Mouse (Mus musculus): ENCODE data around the gene Vac14.
"Not testable (repeated sequence)": the region's sequence is repeated elsewhere in the genome, so short reads cannot be mapped to it uniquely, and the experiment has no call there.

Gene Vac14

DNA sequence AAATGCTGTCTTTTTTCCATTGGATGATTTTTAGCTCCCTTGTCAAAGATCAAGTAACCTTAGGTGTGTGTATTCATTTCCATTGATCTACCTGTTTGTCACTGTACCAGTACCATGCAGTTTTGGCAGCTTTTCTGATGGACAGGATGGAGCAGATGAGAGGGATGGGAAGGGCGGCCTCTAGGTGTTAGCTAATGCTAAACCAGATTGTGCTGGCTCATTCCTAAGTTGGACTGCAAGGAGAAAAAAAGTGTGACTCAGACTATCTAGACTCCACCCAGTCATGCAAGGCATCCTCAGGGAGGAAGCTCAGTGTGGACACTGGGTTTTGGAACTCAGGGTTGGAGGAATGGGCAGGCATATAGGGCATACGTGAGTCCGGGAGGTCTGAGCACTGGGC is 30.2 kb downstream of the Vac14 start:
- DNase-seq (ENCODE audit: low read depth, low spot score) = no peak

DNA sequence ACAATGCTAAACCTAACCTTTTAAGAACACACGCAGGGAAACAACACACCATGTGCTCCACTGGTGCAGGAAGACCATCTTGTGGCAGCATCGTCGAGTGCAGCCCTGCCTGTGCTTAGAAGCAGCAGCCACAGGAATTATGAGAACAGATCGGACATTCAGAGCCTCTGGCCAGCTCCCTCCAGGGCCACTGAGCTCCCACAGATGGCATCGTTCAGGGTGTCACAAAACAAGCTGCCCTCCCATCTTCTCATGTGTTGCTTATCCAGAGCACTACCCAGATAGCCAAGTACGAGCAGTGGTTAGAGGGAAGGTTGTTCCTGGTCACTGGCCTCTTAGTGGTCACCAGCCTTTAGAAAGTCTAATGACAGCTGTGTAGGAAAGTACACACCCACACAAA is 30.9 kb downstream of the Vac14 start:
- no peak for DNase-seq (ENCODE audit: low read depth, low spot score)

DNA sequence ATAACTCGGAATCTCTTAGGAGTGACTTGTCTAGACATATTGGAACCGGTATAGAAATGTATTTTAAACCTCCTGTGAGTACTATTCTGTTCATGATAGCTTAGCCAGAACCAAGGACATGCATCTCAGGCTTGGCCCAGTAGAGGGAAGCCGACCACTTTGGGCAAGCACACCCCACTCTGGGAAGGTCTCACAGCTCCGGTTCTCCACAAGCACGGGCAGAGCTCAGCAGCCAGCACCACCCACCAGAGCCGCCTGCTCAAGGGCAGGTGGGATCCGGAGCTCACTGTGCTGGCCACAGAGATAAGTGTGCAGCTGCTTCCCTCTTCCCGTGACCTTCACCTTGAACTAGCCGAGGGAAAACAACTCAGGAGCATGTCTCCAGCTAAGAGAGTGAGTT is 32.5 kb downstream of the Vac14 start:
- no peak for DNase-seq (ENCODE audit: low read depth, low spot score)

DNA sequence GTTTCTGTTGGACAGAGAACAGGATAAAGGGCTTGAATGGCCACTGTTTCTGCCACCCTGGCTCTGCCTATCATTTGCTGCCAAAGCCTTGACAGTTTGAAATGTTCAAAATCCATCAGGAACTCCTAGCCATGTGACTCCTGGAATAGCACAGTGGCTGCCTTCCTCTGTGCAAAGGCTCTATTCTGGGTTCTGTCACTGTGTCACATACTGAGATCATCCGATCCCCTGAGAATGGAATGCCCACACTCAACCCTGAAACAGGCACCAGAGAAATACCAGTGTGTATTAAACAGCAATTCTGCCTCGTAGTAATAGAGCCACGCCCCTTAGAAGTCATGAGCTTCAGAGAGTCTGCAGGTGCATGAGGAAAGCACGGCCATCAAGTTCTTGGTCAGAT is 33.5 kb downstream of the Vac14 start:
- DNase-seq (ENCODE audit: low read depth, low spot score) = no peak

DNA sequence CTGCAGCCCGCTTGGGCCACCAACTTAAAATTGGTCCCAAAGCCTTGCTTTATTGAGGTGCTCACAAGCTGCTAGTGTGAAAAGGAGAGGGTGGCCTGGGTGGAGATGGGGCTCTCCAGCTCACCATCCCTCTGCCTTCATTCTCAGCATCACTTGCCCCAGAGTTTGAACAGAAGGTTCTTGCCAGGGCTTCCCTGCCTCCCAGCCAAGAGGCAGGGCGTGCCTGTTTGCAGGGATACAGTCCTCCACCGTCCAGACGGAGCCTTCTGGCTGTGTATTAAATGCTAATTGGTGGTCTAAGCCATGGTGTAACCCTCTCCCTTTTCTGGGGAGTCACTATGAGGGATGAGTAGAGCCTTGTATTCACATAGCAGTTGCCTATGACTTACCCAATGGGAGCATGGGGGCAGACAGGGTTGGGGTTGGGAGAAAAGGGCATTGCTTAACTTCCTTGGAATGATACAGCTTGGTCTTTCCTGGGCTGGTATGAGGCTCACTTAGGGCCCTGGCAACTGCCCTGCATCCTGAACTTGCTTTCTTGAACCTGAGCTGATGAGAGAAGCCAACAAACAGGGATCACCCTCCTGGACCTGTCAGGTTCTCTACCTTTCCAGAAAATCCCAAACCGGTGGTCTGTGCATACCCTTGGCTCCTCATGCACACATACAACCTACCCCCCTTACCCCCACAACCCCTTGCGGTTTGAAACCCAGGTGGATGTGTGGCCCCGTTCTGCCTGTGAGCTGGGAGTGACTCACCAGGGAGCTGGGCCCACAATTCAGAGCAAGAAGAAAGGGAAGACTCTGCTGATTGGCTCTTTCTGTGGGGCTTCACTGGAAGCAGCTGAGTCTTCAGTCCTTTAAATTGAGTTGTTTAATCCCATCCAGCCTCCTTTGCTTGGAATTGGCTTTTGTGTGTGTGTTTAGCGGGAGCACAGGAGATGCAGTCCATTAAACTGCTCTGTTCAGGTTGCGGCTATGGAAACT is 36.0 kb downstream of the Vac14 start:
- DNase-seq (ENCODE audit: low read depth, low spot score) = no peak

DNA sequence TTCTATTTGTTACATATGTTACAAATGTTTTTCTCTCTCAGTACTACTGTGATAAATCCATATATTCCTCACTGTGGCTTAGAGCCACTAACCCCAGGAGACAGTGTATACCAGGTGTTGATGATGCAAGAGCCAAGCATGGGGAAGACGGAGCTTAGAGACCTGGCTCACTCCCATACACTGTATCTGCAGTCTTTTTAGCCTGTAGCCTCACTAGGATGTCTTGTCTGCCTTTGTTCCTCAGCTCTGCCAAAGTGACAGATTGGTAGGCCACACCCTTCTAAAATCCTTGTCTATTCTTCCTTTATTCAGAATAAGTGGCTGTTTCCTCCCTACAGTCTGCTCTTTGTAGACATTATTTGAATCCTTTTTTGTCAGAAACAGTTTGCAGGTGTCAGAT is 37.4 kb downstream of the Vac14 start:
- no peak for DNase-seq (ENCODE audit: low read depth, low spot score)

DNA sequence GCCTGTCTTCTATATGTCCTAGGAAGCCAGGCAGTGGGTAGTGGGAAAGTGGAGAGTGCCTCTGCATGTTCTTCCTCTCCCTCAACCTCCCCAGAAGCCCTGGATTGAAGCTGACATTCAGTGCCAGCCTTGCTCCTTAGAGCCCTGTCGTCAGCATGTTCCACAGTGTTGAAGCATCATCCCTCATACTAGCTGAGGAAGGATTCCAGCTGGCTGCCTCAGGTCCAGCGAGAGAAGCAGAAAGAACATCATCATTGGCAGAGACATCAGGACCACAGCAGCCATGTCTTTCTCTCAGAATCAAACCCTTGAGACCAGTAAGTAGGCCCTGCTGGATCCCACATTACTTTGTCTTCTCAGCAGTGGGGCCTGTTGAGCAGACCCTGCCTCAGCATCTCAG is 39.3 kb downstream of the Vac14 start:
- no peak for DNase-seq (ENCODE audit: low read depth, low spot score)

DNA sequence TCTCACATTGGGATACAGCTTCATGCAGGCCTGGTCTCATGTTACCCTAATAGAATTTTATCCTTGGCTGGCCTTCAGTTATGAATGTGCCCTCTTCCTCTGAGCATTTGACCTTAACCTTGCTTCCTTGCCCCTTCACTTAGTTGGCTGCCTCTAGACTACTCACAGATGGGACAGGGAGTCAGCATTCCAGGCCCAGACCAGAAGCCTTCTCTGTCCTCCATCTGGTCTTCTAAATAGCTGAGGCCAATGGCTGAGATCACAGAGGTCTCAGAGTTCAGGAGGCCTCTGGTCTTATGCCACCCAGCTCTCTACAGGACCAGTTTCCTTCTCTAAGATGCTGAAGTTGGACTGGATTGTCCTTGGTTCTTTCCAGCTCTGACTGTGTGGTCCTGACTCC is 41.7 kb downstream of the Vac14 start:
- no peak for DNase-seq (ENCODE audit: low read depth, low spot score)

DNA sequence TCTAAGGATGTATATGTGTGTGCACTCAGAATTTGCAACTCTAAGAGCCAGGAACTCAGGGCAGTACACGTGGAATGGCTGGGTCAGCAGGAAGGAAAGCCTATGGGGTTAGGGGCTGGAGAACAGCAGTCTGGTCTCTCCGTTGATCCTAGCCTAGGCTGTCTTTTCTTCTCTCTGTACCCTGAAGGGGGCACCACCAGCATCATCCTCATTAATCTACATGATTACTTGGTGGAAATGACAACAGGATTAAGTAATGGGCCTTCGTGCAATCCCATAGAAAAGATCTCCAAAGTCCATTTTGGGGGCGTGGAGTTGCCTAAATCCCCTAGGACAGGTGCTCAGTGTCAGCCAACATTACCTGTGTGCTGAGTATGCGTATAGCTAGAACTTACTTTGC is 44.2 kb downstream of the Vac14 start:
- DNase-seq (ENCODE audit: low read depth, low spot score) = no peak

DNA sequence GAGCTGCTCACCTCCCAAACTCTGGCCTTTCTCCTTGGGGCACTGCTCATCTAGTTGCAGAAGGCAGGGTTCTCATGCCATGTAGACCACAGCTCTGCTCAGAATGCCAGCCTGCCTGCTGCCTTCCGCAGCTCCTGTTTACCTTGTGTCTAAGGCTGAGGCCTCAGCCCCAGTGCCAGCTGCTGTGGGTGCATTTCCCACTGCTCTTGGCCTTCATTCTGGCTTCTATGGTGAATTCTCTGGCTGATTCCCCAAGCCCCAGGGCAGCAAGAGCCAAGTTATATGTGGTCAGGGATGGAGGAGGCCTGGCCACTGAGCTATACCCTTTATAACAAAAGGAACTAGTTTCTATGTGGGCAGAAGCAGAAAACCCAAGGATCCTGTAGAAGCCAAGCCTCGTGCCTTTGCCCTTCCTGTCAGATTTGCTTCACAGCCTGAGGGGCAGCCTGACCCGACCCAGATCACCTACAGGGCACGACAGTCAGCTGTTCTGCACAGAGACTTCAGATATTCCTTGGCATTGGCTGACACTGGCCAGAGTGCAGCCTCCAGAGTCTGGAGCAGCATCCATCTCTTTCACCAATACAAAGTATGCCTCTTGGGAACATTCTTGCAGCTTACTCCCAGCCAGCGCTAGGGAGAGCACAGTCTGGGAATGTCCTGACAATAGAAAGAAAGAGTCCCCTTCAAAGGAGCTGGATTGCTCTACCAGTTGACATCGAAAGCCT is 44.8 kb downstream of the Vac14 start:
- DNase-seq (ENCODE audit: low read depth, low spot score) = no peak

DNA sequence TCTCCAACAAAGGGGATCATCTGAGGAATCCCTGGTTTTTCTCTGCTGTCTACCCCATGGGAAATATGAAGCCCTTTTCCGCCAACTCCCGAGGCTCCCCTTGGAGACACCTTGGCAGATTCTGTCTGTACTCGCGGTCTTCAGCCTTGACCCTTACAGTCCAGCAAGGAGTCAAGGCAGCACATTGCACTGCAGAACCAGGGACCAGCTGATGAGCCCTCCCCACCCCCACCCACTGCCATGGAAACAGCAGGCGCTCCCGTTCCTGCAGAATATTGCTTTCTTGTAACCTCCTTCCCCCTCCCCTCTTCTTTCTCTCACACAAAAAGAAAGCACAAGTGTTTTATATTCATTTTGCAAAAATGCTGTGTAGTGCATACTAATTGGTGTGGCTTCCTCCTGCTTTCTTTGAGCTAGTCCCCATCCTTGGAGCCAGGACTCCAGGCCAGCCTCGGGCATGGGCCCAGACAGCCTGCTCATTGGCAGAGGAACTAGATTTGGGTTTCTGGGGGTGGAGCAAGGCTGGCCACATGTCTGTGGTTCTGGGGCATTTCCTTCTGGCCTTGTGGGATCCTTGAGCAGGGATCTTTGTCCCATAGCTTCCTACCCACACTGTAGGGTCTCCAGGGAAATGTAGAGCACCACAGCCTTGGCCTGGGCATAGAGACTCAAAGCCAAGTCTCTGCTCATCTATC is 46.0 kb downstream of the Vac14 start:
- no peak for DNase-seq (ENCODE audit: low read depth, low spot score)

DNA sequence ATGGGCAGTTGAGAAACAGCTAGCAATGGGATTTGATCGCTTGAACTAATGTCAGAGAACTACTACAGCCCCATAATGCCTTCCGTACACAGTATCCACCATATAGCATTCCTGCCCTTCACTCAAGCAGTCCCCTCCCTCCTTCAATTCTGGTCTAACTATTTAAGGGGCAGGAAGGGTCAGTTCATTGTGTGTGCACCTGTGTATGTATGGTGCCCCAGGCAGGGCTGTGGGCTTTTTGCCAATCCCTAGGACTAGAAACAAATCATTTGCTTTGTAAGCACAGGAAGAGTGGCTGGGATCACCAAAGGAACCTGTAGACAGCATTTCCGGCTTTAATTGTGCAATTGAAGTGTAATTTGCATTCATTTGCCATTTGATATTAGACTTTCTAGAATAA is 46.6 kb downstream of the Vac14 start:
- no peak for DNase-seq (ENCODE audit: low read depth, low spot score)

DNA sequence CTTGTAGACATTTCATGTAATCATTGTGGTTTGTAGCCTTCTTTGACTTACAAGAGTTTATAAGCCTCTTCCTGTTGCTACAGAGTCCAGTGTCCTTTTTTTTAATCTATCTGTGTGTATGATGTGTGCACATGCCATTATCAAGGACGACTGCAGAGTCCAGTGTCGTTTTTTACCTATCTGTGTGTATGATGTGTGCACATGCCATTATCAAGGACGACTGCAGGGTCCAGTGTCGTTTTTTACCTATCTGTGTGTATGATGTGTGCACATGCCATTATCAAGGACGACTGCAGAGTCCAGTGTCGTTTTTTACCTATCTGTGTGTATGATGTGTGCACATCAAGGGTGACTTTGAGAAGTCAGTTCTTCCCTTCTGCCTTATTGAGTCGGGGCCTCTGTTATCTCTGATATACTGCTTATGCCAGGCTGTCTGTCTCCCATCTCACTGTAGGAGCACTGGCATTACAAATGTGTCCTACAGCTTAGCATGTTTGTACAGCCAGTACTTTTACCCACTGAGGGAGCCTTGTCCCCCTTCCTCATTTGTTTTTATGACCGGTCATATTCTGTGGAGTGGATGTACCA is 49.3 kb downstream of the Vac14 start:
- DNase-seq (ENCODE audit: low read depth, low spot score) = not testable (repeated sequence)

DNA sequence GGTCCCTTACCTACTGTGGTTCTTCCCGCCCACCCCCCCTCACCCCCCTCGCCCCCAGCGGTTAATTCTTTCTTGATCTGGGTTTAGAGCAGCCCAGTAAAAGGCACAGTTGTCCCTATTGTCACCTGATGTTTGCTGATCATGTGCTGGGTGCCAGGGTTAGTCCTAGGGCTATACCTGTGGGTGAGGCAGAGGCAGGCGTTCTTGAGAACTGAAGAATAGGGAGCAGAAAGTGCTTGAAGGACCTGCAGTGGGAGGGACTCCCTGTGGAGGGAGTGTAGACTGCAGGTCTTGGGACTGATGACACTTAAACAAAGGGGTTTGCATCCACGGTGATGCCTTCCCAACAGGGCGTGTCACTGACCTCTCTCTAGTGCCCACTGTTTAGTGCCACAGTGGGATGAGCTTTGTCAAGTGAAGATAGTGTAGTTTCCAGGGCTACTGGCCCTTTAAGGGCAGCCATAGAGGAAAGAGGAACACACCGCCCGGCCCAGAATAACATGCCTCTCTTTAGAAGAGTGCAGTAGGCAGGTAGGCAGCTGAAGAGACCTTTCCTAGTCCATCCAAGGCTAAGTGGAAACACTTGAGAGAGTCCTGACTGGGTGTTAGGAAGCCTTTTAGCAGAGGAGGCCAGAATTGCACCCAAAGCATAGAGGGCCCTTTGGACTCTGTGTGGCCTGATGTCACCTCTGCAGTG is 51.7 kb downstream of the Vac14 start:
- DNase-seq (ENCODE audit: low read depth, low spot score) = no peak

DNA sequence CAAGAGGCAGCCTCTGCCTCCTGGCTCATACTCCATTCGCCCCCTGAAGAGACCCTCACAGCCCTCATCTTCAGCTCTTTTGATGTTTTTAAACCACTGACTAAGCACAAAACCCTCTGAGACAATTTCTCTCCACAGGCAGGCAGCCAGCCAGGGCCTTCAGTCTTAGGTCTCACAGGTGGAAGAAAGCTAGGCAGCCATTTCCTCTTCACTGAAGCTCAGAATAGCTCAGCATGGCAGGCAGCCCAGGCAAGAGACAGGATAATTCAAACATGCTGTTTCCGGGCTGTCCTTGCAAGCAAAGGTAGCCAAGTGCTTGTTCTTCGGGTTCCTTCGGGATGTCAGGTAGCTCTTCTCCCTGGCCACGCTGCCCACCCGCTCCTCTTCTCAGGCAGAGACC is 52.9 kb downstream of the Vac14 start:
- no peak for DNase-seq (ENCODE audit: low read depth, low spot score)

DNA sequence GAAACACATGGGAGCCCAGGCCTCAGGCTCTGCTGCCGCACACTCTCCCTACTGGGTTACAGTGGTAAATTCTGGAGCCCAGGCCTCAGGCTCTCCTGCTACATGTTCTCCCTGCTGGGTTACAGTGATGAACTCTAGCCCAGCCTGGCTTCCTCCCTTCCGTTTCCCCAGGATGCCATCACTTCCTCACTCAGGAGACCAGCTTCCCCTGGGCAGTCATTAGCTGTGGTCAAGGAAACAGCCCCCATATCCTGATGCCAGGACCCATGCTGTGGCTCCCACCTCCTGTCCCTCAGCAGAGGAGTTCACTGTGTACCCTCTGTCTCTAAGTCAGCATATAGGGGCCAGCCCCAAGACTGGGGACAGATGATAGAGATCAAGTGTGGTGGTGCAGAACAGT is 53.7 kb downstream of the Vac14 start:
- DNase-seq (ENCODE audit: low read depth, low spot score) = no peak

DNA sequence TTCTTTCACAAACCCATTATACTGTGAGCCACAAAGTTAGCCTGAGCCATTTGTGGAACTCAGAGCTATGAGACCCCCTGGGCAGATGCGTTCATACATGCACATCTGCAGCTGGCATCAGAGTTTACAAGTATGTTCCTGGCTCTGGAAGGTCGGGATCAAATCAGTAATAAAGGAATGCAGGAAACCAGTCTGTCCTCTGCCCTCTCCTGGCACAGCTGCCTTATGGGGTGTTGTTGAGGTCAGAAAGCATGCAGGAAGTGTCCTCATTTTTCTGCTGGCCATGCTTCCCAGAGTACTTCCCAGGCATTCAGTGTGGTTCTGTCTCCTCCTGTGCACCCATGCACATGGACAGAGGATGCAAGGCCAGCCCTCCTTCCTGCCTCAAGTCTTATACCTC is 54.8 kb downstream of the Vac14 start:
- DNase-seq (ENCODE audit: low read depth, low spot score) = no peak

DNA sequence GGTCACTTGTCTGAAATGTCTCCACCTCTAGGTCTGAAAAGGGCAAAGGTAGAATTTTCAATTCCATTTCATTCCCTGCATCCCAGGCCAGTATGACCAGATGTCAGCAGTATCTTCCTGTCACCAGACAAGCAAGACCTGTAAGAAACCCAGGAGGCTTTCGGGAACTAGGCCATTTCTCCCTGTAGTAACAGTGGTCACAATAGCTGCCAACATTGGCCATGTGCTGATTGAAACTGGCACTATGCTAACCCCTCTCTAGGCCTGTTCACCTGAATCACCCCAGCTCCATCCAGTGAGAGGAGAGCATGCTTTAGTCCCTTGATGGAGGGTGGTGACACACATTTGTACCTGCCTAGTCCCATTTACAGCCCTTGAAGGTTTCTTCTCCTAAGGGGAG is 56.2 kb downstream of the Vac14 start:
- no peak for DNase-seq (ENCODE audit: low read depth, low spot score)

DNA sequence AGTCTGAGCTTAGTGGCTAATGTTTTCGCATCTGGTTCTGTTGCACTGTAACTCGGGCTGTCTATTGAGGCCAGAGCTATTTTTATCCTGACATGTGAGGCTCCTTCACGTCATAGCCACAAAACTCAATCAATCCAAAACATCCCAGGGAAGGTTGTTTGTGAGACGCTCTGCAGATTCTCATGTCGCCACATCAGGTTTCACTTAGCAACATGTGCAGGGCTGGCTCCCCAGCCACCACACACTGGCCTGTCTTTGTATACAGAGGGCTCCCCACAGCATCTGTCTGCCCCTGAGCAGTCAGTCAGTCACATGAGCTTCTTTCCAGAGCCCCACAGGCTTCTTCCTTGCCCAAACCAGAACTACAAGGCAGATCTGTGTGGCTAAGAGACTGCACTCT is 58.3 kb downstream of the Vac14 start:
- DNase-seq (ENCODE audit: low read depth, low spot score) = no peak

DNA sequence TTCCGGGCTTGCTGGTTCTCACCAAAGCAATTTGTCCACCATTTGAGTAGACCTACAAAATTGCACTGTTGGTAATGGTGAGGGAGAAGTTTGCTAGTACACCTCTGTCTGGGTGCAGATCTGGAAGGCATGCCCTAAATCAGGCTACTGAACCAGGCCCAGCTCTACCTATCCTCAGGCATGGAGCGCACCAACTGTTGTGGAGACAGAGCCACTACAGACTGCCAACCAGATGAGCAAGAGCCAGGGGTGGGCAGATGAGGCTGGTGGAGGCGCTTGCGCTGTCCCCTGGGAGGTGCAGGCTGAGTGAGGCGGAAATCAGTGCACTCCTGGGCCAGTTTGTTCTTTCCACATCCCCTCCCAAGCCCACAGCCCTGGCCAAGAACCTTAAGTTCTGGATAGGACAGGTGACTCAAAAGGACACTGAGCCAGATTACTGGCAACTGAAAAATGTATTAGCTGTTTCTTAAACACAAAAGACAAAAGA is 58.8 kb downstream of the Vac14 start:
- DNase-seq (ENCODE audit: low read depth, low spot score) = no peak

DNA sequence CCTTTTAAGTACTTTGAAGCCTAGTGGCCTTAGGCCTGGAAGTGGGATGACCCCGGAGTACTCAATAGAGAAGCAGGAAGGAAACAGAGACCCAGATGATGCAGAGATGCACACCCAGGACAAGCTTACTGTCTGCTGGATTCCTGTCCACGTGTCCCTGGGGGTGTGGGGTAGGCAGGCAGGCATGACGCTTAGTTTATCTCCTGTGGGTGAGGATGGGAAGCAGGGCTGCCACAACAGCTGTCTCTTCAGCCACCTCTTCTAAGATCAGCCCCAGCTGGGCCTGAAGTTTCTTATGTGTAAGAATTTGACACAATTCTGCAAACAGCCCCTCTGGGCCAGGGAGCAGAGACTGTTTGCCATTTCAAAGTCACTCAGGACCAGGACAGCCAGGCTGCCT is 60.6 kb downstream of the Vac14 start:
- DNase-seq (ENCODE audit: low read depth, low spot score) = no peak
